Mouse (Mus musculus) brain, embryonic 14.5 days (tissue): ENCODE data around the gene Smim12. TPM values are rescaled to one million over a fixed set of nuclear protein-coding genes. Genes with fewer than 3 reads are reported as not detected.

ENCODE experiments used
- DNase-seq: peaks from one replicate; pipeline ENCODE4 v3.0.0-alpha.2; 2011; ENCODE audit warnings: low read depth
- CTCF ChIP-seq: fragments of 200-500 bp; IDR thresholded peaks from 2 replicates; pipeline ENCODE4 v1.5.1; 2012; ENCODE audit warnings: inconsistent platforms, mild to moderate bottlenecking, moderate library complexity, borderline replicate concordance; ENCODE audit not compliant: insufficient read depth, insufficient read length; ENCODE audit errors: extremely low read depth
- POLR2A ChIP-seq: fragments of 200-500 bp; IDR thresholded peaks from 2 replicates; pipeline ENCODE4 v1.6.1; 2012; ENCODE audit warnings: mild to moderate bottlenecking, inconsistent platforms, borderline replicate concordance; ENCODE audit not compliant: poor library complexity, insufficient read depth, insufficient read length, severe bottlenecking; ENCODE audit errors: extremely low read depth
- polyA plus RNA-seq: library from polyadenylated mRNA; depleted of rRNA; stranded (reverse); fragments of >200 nt; gene quantifications from 2 replicates; pipeline ENCODE4 v1.2.3, GENCODE M21; 2012; rRNA removed

Smim12 gene
- 31.6 and 37.0 TPM in 2 replicates for polyA plus RNA-seq

DNA sequence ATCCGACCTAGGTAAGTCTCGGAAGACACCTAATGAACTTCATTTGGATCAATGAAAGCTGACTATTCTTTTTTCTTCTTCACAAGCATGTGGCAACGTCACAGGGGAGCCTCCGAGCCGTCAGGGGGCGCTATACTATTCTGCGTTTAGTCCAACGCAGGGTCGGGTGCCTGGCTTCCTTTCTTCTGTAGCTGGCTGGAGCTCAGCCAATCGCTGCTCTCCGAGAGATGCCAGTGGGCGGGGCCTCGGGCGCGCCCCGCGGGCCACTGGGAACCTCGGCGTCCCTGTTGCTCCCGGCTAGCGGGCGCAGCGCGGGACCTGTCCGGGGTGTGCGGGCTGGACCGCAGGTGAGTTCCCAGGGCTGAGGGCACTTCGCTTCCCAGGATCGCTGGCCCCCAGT is at the start of gene Smim12:
Smim12 (plus strand) TSS at position 233 of the 400 bp plus-strand sequence.
- TF ChIP-seq CTCF (peak; percentile 96), POLR2A (peak; percentile 92)
- peak; percentile 99 for DNase-seq

DNA sequence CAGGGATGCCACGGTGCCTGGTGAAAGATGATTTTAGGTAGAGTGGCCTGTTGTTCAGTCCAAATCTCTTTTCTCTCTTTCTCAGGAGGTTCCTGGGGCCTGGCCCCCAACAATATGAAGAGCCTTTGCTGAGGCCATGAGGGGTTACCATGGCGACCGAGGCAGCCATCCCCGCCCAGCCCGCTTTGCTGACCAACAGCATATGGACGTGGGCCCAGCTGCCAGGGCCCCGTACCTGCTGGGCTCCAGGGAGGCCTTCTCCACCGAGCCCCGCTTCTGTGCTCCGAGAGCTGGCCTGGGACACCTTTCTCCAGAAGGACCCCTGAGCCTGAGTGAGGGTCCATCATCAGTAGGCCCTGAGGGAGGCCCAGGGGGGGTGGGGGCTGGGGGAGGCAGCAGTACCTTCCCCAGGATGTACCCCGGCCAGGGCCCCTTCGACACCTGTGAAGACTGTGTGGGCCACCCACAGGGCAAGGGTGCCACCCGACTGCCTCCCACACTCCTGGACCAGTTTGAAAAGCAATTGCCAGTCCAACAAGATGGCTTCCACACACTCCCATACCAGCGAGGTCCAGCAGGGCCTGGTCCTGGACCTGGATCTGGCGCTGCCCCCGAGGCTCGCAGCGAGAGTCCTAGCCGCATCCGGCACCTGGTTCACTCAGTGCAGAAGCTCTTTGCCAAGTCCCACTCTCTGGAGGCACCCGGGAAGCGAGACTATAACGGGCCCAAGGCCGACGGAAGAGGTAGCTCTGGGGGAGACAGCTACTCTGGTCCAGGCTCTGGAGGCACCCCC is 48.9 kb upstream of the Smim12 start:
- no peak for TF ChIP-seq POLR2A
- TF ChIP-seq CTCF = no peak
- DNase-seq = no peak

DNA sequence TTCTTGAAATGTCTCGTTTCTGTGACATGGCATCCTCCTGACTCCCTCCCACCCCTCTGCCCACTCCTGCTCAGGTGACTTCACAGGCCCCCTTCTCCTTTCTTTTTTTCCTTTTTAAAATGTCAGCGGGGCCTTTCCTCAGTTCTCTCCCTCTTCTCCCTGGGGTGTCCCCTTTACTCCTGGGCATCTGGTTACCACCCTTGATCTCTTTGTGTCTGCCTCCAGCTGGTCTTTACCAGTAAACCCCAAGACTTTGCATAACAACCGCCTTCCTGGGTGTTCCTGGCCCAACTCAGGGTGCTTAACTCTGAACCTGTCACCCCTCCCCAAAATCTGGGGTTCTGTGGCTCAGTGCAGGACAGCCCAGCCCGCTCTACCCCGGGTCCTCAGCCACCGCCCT is 45.0 kb upstream of the Smim12 start:
- no peak for DNase-seq
- TF ChIP-seq CTCF = no peak
- no peak for TF ChIP-seq POLR2A

DNA sequence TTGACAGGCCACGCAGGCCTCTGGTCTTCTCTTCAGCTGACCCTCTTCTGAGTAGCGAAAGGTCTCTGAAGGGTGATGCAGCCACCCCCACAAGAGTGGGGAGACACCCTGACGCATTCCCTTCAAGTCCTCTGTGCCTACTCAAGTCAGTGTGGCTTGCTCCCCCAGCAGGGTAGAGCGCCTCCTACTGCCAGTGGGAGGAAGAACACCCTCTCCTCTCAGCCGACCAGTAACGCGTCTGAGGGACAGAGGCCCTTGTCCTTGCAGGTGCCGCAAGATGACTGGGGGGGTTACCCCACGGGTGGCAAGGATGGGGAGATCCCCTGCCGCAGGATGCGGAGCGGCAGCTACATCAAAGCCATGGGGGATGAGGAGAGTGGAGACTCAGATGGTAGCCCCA is 44.2 kb upstream of the Smim12 start:
- TF ChIP-seq POLR2A (no peak), CTCF (peak; percentile 36; the same call in 1 of the 2 replicates)
- DNase-seq = no peak

DNA sequence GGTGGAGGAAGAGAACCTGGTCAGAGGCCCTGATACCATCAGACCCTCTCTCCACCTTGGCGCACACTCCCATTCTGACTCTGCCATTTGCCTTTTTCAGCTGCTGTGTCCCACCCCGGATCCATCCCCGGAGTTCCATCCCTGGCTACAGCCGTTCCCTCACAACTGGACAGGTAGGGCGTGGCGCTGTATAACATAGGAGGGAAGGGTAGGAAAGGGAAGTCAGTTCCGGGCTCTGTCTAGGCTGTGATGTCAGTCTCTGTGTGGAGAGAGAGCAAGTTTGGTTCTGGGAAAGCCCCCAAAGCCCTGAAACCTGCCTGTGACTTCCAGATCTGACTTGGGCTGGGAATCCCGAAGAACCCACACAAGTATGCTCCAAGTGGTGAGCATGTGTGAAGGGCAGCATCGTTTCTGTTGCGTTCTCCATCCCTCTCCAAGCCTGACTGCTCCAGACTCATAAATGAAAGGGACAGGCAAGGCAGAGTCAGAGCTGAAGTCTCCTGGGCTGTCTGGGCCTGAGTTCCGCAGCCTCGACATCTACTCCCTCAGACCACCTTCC is 43.3 kb upstream of the Smim12 start:
- no peak for DNase-seq
- TF ChIP-seq CTCF (no peak), POLR2A (no peak)

DNA sequence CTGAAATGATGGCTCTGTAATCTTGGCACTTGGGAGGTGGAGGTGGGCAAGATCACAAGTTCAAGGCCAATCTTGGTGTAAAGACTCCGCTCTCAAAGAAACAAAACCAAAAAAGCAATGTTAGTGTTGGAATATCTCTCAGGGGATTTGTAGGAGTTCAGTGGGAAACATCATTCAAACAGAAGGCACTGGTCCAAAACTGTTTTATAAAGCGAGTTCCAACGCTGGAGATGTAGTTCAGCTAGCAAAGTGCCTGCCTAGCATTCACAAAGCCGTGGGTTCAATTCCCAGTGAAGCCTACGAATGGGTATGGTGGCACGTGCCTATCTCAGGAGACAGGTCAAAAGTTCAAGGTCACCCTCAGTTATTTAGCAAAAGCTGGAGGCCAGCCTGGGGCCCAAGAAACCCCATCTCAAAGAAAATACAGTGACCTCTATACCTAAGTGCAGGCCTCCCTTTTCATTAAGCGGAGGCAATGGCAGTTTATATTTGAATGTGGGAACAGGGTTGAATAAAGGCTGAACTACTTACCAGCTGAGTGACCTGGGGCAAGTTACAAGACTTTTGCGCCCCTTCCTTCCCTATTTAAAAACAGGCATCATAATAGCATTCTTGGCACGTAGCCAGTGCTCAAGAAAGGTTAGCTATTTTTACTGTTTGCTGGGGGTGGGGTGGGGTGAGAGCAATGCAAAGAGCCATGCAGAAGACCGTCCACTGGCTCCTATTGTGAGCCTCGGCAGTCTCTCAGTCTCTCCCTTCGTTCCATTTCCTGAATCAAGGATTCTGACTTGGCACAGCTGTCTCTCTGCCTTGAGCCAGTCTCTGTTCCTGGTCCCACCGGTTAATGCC is 42.6 kb upstream of the Smim12 start:
- no peak for TF ChIP-seq POLR2A

DNA sequence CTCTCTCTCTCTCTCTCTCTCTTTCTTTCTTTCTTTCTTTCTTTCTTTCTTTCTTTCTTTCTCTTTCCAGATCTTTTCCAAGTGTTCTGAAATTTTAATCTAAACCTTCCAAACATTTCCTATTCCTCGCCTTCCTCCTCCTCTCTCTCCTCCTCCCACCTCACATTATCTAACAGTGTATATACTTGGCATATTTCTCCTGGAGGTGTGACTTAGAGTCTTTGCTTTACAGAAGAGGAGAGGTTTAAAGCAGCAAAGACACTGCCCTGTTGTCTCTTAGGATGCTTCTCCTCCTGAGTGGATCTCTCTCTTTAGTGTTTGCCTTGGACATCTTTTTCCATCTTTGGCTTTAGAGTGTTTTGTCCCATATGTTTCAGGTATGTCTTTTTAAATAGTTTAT is 40.5 kb upstream of the Smim12 start:
- TF ChIP-seq POLR2A = no peak
- TF ChIP-seq CTCF = no peak

More for the DNA sequence above, 42.6 kb upstream of the Smim12 start:
- no peak for DNase-seq

DNA sequence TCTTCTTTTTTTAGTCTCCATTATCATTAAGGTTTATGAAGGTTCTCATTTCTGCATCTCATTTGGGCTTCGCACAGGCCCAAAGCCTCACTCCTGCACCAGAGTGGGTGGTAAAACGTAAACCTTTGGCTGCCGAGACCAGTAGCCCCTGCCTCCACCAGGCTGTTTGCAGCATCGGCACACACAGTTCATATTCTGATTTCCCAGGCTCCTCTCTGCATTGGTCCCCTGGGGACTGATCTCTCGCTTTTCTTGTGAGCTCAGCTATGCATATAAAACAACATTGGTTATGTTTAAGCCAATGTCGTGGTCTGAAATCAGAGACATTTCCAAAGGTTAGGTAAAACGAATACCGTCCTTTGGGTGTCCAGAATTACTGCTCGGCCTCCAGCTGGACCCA is 32.3 kb upstream of the Smim12 start:
- peak; percentile 52 for DNase-seq
- TF ChIP-seq CTCF (no peak), POLR2A (no peak)

More for the DNA sequence above, 40.5 kb upstream of the Smim12 start:
- no peak for DNase-seq

DNA sequence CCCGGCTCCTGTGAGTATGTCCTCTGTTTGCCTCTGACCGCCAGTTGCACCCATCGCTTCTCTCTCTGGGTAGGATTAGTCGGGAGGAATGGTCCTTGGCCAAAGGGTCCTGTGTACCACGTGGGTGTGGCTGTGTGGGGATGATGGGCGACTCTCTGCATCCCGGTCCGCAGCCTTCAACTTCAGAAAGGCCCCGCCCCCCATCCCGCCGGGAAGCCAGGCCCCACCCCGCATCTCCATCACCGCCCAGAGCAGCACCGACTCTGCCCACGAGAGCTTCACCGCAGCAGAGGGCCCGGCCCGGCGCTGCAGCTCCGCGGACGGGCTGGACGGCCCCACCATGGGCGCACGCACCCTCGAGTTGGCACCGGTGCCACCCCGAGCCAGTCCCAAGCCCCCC is 29.1 kb upstream of the Smim12 start:
- no peak for TF ChIP-seq POLR2A
- no peak for TF ChIP-seq CTCF
- no peak for DNase-seq

DNA sequence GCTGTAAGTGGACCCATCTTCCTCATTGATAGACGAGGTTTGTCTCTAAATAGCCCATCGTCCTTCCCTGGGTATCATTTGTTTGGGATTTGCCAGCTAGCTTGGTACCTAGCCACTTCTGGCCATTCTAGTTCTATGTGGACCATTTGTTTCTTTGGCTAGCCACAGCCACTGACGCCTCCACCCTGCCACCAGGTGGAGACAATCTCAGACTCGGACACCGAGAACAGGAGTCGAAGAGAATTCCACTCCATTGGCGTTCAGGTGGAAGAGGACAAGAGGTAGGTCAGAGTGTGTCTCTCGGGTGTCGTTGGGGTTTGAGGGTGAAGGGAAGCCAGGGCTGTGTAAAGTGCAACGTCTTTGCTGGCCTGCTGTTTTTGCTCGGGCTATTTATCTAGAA is 28.5 kb upstream of the Smim12 start:
- TF ChIP-seq CTCF = peak; percentile 47; the same call in 1 of the 2 replicates
- TF ChIP-seq POLR2A = no peak
- no peak for DNase-seq

DNA sequence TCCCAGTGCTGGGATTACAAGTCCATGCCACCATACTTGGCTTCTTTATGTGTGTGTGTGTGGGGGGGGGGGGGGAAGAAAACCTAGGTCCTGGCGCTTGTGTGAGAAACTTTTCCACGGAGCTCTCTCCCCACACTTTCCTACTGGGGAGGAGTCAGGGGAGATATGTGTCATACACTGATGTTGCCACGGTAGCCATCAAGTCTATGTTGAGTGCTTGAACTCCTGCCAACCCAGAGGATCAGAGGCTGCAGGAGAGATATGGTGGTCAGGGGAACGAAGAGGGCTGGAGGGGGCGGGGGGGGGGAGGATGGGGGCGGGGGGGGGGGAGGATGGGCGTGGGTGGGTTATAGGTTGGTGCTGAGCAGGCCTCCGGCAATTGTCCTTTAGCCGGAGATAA is 27.8 kb upstream of the Smim12 start:
- DNase-seq = no peak

More for the DNA sequence above, 27.8 kb upstream of the Smim12 start:
- TF ChIP-seq CTCF (no peak), POLR2A (no peak)
